Mouse (Mus musculus) heart, adult 18-20 months (tissue): ENCODE measurements around the gene Sgtb. TPM values are rescaled to one million over a fixed set of nuclear protein-coding genes. Genes with fewer than 3 reads are reported as not detected.

Experiments
- DNase-seq, 2 experiments: peaks; one replicate each; pipeline ENCODE4 v3.0.0; 2021 to 2022; ENCODE audit warnings: mixed read lengths in 1 of 2
- long read RNA-seq, 2 experiments: library from polyadenylated mRNA; stranded (forward); transcript quantifications; one replicate each; pipeline ENCODE4 v2.0.0; 2021
- total RNA-seq, 2 experiments: library from RNA; stranded (reverse); gene quantifications; 2 replicates each; pipeline ENCODE4 v1.2.3; 2021

The Sgtb gene
- under 1 TPM; 0.82 to 0.87 TPM for total RNA-seq
- long read RNA-seq, experiment 1, result 0 reads
- long read RNA-seq, experiment 2, partial matches to known transcripts, result 0 of 2 reads
- long read RNA-seq, experiment 2, other reads (novel, unspliced or antisense), result 2 of 2 reads

DNA sequence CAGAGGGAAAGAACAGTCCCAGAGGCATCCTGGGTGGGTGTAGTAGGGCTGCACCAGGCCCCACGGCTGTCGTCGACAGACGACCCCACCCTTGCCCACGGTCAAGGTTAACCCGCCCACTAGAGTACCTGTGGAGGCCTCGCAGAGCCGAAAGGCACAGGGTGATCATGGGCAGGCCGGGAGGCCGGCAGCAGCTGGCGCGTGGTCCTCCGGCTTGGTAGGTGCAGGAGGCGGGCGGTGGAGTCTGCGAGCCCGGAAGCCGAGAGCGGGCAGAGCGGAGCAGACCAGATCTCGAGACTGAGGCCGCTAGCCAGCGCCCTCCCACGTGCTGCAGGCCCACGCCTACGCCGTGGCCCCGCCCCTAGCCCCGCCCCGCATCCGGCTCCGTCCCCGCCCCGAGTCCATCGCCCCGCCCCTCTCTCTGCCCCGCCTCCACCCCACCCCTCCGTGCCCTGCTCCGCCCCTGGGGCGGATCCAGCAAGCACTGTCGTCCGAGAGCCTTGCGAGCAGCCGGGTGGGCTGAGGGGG, at the start of gene Sgtb, which contains the start of gene Nln:
Sgtb (plus strand) TSS at position 454 of the 528 bp plus-strand sequence.
Nln (minus strand) TSS at position 327 of the 528 bp plus-strand sequence.
- peak; percentile 83 to 92 for DNase-seq

DNA sequence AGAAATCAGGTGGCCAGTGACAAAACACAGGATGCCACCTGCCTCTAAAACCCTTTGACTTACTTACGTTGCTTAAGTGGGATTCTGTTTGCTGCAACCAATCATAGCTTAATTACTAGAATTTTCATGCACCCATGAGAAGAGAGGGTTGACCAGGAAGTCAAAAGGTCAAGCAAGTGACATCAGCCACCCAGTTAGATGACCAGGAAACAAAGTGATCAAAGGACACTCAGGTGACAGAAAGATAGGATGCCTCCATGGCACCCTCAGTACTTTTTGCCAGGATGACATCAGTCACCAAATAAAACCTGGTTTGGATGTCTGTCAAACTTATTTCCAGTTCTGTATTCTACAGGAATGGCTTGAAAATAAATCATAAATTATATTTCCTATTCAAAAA, 49.3 kb upstream of the Sgtb start:
- DNase-seq, result no peak

DNA sequence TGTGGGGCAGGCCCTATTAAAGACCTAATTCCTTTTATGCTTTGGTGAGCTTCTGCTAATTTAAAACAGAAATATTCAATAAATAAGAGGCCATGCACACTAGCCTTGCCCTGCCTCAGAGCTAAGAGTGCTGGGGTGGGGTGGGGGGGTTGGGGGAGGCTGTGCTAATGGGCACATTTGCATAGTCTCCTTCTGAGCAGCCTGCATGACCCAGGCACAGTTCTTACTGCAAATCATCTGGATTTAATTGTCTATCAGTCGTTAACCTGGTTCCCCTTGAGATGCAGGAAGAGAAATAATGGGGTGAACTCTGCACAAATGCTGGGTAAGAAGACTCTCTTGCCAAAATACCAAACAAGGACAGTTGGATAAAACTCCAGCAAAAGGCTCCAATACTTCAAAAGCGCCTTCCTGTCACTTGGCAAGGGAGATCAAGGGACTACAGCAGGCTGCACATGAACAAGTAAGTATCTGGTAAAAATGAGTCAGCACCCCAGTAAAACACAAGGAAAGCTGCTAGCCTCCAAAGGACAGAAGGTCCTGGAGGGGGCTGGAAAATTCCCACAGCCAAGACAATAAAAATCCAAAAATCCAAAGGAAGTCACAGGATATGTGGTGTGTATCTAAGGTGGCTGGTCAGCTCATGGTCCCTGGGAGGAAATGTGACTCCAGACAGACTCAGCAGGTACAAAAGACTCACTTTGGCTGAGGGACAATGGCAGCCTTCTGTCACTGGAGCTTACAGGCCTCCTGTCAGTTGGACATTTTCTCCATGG, 47.4 kb upstream of the Sgtb start:
- DNase-seq, result no peak

DNA sequence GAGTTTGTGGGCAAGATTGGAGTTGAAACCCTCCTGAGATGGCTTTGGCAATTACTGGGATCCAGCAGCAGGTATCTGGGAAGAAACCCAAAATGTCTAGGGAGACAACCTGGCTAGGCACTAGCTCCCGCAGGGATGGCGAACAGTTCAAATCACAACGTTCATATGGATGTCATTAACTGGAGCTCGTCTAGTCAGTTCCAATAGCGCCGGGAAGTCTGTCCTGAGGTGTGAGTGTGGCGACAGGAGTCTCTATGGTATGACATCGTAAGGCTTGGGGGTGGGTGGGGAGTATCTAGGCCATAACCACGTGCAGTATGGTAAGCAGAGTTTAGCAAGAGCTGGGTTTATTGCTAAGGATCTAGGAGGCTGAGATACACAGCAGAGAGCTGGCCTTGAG, 46.5 kb upstream of the Sgtb start:
- DNase-seq, result no peak

DNA sequence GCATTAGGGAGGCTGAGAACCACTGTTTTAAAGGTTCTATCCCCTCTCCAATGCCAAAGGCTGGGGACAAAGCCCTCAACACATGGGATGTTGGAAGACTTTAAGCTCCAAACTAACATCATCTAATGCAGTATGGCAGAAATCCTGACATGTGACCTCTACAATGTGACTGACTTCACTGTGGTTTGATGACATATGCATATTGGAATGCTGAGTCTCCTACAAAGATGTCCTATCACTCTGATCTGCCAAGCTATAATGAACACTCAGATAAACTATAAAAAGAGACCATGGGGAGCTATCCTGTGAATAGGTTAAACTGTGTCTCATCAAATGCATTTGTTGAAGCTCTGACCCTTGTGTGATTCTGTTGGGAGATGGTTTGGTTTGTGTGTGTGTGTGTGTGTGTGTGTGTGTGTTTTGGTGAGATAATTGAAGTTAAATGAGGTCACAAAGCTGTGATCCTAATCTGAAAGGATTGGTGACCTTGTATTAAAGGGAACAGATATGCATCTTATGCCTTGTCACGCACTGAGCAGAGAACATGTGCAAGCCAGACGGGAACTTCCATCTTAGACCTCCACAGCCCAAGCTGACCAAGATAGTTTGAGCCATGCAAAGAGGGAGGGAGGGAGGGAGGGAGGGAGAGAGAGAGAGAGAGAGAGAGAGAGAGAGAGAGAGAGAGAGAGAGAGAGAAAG, 43.7 kb upstream of the Sgtb start:
- DNase-seq, result no peak

DNA sequence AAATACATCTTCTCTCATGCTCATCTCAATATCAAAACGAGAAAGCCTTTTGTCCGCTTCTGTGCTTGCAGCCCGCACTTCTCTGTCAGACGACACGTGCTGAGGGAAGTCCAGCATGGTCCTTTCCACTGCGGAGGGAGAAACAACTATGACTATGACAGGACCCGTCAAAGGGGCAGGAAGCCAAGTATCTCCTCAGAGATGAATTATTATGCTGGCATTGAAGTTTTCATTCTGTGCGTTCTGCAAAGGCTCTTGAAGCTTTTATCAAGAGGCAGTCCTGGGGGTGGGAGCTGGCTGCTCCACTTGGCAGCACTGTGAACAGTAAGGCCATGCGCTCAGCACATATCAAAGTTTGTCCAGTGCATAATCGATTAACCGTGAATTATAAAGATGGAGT, 40.3 kb upstream of the Sgtb start:
- no peak for DNase-seq

DNA sequence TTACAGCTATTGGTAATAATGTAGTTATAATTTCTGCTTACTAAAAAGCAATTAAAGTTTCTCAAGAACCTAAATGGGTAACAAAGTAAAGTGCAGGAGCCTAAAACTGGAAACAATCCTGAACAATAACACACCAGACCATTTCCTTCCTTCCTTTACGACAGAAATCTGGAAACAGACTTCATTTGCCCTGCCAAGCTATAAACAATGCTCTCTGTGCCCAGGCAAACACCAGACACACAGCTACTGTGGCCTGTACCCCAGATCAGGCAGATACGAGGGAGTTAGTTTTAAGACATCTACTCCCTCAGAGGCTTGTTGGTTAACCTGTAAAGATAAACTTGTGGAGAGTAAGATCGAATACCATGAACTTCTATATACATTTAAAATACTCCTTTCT, 38.8 kb upstream of the Sgtb start:
- peak in 1 of 2 experiments; percentile 15 for DNase-seq

DNA sequence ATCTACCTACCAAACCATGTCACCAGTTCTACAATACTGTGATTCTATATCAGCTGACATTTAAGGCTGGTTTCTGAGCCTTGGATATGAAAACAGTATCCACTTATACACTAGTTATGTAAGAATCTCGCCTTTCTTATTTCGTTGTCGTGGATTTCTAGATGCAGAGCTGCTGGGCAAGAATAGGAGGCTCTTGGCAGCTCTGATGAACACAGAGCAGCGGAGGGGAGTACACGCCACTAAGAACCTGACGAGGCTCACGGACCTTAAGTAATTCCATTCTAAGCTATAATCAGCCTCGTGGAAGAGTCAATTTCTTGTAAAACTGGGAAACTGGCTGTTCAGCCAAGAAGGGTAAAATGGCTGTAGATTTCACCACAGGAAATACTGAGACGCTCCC, 37.2 kb upstream of the Sgtb start:
- no peak for DNase-seq

DNA sequence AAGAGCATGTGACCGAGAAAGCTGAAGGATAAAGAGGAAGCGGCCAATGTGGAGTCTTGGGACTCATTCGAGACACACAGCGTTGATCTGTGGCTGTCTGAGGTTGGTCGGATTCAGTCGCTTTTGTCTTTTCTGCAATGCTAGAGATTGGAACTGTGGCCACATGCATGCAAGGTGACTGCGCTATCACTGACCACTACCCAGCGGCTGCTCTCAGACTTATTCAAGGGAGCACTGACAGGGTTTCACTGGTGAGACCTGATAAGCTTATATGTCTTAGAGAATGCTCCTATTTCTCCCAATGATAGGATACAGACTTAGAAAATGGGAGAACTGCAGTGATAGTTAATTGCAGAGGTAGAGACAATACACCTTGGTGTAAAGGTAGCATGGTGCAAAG, 35.3 kb upstream of the Sgtb start:
- no peak for DNase-seq

DNA sequence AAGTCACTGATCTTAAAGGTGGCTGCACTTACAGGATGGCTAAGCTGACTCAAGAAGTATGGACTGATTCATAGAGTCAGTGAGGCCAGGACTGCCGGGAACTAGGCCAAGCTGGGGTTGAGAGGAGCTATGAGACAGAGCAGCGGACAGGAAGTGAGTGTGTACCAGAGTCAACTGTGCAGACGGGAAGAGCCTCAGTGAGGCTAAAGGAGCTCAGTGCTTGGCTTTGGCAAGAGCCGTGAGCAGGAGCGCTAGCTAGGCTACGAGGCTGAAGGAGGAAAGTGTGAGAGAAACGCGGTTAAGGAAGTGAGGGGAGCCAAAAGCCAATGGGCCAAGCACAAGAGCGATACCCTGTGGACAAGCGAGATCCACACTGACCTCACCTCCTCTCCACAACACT, 34.8 kb upstream of the Sgtb start:
- DNase-seq, result peak; percentile 62 to 79

DNA sequence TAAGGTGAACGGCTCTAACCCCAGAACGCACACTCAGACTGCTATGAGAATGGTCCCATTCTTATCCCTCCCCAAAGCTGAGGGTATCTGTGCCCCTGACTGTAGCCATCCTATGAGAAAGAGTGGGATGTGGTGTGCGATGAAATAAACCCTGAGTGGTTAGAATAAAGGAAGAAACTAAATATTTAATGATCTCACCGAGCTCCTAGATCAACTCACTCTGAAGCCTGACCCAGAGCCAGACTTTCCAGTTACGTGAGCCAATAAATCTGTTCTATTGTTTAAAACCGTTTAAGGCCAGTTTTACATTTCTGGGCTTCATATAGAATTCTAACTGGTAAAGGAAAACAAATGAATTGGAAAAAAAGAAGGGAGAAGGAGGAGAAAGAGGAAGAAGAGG, 32.5 kb upstream of the Sgtb start:
- DNase-seq, result no peak

DNA sequence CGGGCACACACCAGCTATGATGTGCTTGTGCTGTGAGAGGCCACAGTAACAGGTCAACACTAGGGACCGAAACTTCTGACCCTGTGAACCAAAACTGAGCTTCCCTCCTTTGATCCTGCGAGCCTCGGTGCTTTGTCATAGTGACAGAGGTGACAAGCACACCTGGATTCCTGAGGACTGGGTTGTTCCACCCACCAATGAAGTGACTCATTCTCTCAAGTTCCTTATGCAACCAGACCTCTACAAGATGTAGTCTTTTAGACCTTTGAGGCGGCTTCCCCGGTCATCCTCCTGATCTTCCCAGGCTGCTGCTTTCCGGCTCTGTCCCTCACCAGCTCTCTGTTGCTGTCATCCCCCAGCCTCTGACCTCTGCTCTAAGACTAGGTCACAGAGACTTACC, 27.0 kb upstream of the Sgtb start:
- no peak for DNase-seq

DNA sequence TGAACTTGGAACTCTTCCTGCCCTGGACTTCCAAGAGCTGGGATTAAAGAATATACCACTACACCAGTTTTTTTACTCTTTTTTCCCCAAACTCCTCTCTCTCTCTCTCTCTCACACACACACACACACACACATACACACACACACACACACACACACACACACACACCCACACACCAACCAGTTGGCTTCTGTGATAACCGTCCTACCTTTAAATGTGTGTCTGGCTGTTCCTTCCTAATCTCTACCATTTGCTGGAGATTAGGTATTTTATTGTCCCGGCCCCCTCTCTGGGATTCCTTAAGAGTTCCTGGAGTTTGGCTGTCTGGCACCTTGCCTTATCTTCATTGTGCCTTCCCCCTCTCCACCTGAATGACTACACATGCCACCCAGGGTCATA, 24.9 kb upstream of the Sgtb start:
- DNase-seq, result no peak

DNA sequence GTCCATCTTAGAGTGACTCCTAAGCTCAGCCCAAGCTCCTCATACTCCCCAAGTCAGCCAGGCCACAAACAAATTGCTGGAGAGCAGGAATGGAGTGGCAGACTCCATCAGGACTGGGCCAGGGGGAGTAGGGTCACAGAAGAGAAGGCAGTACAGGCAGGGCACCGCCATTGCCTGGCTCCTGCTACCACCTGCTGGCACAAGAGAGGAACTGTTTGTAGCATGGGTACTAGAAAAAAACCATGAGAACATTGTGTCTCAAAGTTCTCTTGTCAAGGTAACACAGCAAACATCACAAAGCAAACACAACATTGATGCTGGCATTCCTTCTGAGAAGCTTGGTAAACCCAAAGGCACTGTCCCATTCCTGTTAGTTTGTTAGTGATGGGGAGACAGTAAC, 20.2 kb upstream of the Sgtb start:
- DNase-seq, result peak; percentile 22 to 41

DNA sequence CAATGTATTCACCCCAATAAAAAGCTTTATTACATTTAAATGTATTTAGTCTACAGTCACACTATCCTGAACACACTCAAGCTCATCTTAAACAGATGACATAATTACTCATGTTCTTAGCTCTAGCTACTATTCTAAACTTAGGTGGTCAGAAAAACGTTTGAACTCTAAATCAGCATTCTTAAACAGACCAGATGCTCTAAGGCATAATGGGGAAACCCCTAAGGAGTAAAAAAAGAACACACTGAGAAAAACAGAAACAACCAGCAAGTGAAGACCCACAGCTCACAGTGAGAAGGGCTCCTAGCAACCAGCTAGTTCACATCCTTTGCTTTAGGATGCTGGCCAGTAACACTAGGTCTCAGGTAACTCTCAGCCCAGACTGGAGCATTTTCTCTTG, 17.8 kb upstream of the Sgtb start:
- no peak for DNase-seq

DNA sequence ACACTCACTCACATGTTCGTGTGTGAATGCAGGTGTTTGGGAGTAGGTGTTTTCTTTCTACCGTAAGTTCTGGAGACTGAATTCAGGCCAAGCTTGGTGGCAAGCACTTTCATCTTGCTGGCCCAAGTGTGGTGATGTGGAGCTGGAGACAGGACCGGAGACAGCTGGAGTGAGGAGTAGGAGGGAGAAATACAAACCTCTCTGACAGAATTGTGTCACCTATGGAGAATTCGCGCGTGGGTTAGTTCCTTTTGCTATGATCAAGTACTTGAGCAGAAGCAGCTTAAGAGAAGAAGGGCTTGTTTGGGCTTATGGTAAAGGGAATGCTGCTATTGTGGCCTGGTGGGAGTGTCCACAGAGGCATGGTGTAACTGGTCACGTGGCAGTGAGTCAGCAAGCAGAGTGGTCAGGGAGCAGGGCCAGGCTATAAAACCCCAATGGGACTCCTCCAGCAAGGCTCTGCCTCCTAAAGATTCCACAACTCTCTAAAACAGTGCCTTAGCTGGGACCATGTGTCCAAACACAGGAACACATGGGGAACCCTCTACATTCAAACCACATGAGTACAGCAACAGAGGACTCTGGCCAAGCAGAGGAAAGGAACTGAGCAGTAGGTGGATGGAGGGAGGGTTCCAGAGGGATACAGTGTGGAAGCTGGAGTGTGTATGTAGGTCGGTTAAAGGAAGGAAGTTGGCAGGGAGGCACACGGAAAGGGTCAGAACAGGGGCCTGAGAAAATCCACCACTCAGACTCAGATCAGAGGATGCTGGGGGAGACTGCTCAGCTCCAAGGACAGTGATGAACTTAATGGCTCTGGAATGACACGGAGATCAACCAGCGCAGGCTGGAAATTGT, 14.8 kb upstream of the Sgtb start:
- DNase-seq, result peak; percentile 35 to 54

DNA sequence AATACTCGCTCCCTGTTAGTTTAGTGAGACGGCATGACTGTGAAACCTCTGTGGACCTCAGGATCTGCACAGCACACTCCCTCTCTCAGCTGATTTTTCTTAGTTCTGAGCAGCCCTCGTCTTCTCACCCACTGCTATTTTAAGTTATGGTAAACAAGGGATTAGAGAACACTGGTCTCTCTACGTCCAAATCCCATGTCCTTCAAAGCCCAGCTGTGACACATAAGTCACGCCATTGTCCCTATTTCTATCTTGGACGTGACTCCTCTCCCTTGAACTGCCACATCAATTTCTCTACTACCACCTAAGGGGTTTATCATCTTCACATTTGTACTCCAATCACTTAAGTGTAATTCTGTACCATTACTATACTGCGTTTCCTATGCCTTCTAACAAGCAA, 13.6 kb upstream of the Sgtb start:
- no peak for DNase-seq

DNA sequence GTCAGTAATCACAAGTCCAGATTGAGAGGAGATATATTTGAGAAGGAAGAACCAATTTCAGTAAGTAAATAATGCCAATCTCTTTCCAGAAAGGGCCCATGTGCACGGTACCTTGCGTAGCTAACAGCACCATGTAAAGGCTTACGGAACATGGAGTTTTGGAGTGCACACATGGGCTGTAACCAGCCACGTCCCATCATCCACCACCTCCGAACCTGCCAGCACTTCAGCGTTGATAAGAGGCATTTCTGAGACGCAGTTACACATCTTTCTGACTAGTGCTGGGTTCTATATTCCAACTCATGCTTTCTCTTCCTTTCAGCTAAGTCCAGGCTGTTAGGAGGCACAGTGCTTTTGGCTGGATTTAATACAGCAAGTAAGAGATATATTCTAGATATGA, 12.4 kb upstream of the Sgtb start:
- no peak for DNase-seq

DNA sequence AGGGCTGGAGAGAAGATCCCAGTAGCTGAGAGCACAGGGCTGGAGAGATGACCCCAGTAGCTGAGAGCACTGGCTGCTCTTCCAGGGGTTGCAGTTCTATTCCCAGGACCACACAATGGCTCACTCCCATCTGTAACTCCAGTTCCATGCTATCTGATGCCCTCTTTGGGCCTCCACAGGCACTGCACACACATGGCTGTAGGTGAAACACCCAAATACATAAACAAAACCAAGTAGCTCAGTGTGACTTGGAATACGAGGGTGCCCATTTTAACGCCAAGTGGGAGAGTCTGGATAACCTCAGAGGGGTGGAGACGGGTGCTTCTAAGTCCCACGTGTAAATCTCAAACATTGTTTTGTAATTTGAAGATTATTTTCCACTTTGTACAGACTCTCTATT, 9.1 kb upstream of the Sgtb start:
- DNase-seq, result no peak

DNA sequence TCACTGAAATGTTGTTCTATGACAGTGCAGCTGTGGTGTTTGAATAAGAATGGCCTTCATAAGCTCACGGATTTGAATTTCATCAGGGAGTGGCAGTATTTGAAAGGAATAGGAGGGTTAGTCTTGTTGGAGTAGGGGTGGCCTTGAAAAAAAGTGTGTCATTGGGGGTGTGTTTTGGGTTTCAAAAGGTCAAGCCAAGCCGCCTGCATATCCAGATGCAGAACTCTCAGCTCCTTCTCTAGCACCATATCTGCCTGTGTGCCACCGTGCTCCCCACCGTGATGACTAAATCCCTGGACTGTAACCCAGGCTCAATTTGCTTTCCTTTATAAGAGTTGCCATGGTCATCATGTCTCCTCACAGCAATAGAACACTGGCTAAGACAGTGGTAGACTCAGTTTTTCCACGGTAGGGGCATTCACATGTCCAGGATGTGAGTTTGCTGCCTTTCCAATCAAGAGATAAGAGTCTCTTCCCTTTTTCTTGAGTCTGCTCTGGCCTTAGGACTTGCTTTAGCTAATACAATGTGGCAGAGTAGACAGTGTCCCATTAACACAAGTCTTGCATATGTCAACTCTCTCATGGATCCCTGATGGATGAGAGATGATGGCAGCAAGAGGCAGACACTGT, 7.8 kb upstream of the Sgtb start:
- no peak for DNase-seq

DNA sequence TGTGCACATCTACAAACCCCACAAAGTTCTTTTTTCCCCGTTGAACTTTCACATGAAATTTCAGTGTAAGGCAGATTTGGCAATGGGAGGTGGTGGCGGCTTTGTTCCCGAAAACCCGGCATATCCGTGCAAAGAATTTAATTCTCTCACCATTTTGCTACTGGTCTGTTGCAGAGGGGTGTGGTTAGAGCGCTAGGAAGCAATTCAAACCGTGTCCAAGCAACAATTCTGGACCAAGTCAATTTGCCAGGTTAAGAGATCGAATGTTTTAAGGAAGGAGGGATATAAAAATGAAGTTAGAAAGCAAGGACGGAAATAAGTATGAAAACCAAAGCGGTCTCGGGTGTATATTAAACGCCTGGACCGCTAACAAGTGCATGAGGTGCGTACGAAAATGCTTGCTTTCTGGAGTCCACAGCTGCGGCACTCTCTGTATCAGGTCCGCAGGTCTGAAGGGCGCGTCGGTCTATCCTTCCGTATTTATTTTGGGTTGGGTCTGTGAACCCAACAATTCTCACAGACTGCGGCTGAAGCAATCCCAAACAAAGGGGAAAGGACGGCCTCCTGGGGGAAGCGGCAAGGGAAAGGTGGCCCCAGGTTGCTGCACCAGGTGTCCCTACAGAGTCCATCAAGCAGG, 772 bp upstream of the Sgtb start:
- DNase-seq, result peak in 1 of 2 experiments; percentile 25
